Mouse (Mus musculus): ENCODE measurements at regions not wholly inside any gene's neighbourhood (a gene's known extent, or its start where the extent isn't known, plus 50 kb on each side); places are given as distances from the start of the nearest gene placed in this dataset.
A peak's percentile ranks its signal among the peaks of the same experiment; 100 is the strongest.

GRCm38 (mm10) chr3:51050156-51050555, 174.1 kb upstream of the Noct start:
- no peak overlapping the region for H3K4me3 ChIP-seq
- WGBS: 87% methylated on average over 1 of the region's 1 CpGs
- H3K27me3 ChIP-seq: no peaks in the 10 kb centered on the region
- H3K4me1 ChIP-seq (replicated peaks): no peaks in the 10 kb centered on the region
- ATAC-seq (ENCODE audit: low read depth): no peak
- H3K36me3 ChIP-seq: no peaks in the 10 kb centered on the region
- peaks cover 6% of the 10 kb centered on the region; the same call in 1 of the 2 replicates for H3K9me3 ChIP-seq
- no peak overlapping the region for H3K27ac ChIP-seq (replicated peaks)
- H3K4me2 ChIP-seq: no peak overlapping the region
- H3K9ac ChIP-seq: no peak overlapping the region

- Histone ChIP-seq H3K27me3 (no peaks in the 10 kb centered on the region), H3K27ac (replicated peaks) (no peak overlapping the region), H3K4me3 (no peak overlapping the region), H3K9me3 (peaks cover 2% of the 10 kb centered on the region; the same call in 1 of the 2 replicates), H3K36me3 (no peaks in the 10 kb centered on the region), H3K9ac (no peak overlapping the region), H3K4me2 (no peak overlapping the region), H3K4me1 (replicated peaks) (no peaks in the 10 kb centered on the region)
- 71% methylated on average over 8 of the region's 8 CpGs for WGBS
- peak; percentile 53; the same call in 1 of the 2 replicates for ATAC-seq (ENCODE audit: low read depth)
Measured at GRCm38 (mm10) chr3:51055004-51055403, 169.2 kb upstream of the Noct start.

- Histone ChIP-seq H3K27ac (replicated peaks) (no peak overlapping the region), H3K36me3 (no peaks in the 10 kb centered on the region), H3K9me3 (no peaks in the 10 kb centered on the region), H3K4me2 (no peak overlapping the region), H3K27me3 (no peaks in the 10 kb centered on the region), H3K4me3 (no peak overlapping the region), H3K9ac (no peak overlapping the region), H3K4me1 (replicated peaks) (peaks cover 32% of the 10 kb centered on the region)
- ATAC-seq (ENCODE audit: low read depth): no peak
- 65% methylated on average over 4 of the region's 4 CpGs for WGBS
Measured at GRCm38 (mm10) chr3:51064201-51064600, 160.0 kb upstream of the Noct start.

DNA sequence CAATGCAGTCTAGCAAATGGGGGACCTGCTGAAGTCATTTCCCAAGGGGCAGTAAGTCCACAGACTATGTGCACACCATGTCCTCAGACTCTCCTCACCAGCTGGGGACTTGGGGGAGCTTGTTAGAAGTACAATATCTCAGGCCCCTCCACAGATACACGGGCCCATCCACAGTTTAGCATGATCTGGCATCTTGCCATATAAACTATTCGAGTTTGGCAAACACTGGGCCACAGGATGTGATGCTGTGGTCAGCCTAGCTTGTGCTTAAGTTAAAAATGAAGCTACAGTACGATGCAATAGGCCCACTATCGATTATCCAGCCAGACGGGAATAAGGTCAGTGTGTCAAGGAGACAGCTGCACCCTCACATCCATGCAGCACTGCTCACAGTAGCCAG, 157.9 kb upstream of the Noct start:
- 44% methylated on average over 5 of the region's 5 CpGs for WGBS

GRCm38 (mm10) chr3:51072417-51072816, 151.8 kb upstream of the Noct start:
- H3K4me2 ChIP-seq: no peak overlapping the region
- no peaks in the 10 kb centered on the region for H3K27me3 ChIP-seq
- no peaks in the 10 kb centered on the region for H3K9me3 ChIP-seq
- peaks cover 19% of the 10 kb centered on the region for H3K4me1 ChIP-seq (replicated peaks)
- no peak for ATAC-seq (ENCODE audit: low read depth)
- H3K36me3 ChIP-seq: no peaks in the 10 kb centered on the region
- no peak overlapping the region for H3K9ac ChIP-seq
- WGBS: 69% methylated on average over 10 of the region's 10 CpGs
- H3K27ac ChIP-seq (replicated peaks): 0 out of 2 replicates have a peak overlapping the region, but pooled peaks have one; percentile 7
- H3K4me3 ChIP-seq: no peak overlapping the region

More for the DNA sequence above, 157.9 kb upstream of the Noct start:
- Histone ChIP-seq H3K36me3 (no peaks in the 10 kb centered on the region), H3K4me2 (no peak overlapping the region), H3K4me3 (no peak overlapping the region), H3K27me3 (no peaks in the 10 kb centered on the region), H3K27ac (replicated peaks) (no peak overlapping the region), H3K9me3 (no peaks in the 10 kb centered on the region), H3K4me1 (replicated peaks) (peaks cover 32% of the 10 kb centered on the region), H3K9ac (no peak overlapping the region)
- ATAC-seq (ENCODE audit: low read depth): no peak

DNA sequence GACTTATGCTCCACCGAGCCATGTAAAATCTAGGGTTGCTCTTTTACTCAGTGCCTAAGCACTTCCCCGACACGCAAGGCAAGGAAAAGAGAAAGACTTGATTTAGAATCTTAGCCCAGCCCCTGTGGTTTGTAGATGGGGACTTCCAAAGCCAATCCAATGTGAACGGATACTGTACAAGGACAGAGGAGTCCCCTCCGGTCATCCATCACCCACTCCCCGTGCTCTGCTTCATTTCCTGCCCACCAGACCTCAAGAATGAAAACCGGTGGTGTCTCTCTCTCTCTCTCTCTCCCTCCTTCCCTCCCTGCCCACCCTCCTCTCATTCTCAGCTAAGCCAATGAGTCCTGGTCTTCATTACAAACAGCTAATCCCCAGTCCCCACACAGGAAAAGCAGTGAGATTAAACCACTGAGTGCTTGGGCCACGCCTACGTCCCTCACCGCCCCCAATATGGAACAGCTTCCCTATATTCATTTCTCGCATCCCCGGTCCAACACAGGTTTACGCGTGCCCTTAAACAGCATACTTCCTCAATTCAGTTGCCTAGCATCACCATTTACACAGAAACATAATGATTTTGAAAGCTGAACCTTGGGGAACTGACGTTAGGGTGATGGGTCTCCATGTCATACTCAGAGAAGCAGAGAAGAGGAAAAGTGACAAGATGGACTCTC, 151.1 kb upstream of the Noct start:
- Histone ChIP-seq H3K9ac (no peak overlapping the region), H3K27ac (replicated peaks) (0 out of 2 replicates have a peak overlapping the region, but pooled peaks have one; percentile 25), H3K4me2 (no peak overlapping the region), H3K36me3 (no peaks in the 10 kb centered on the region), H3K27me3 (no peaks in the 10 kb centered on the region), H3K4me3 (no peak overlapping the region), H3K4me1 (replicated peaks) (peaks cover 23% of the 10 kb centered on the region), H3K9me3 (no peaks in the 10 kb centered on the region)
- 76% methylated on average over 15 of the region's 15 CpGs for WGBS
- ATAC-seq (ENCODE audit: low read depth): no peak

GRCm38 (mm10) chr3:51073743-51074319, 150.4 kb upstream of the Noct start:
- no peak for ATAC-seq (ENCODE audit: low read depth)

GRCm38 (mm10) chr3:51075219-51075920, 148.9 kb upstream of the Noct start:
- 55% methylated on average over 10 of the region's 10 CpGs for WGBS
- peak; percentile 51; the same call in 1 of the 2 replicates for ATAC-seq (ENCODE audit: low read depth)
- no peaks in the 10 kb centered on the region for H3K27me3 ChIP-seq
- H3K36me3 ChIP-seq: no peaks in the 10 kb centered on the region
- peaks cover 32% of the 10 kb centered on the region for H3K4me1 ChIP-seq (replicated peaks)
- no peak overlapping the region for H3K9ac ChIP-seq
- peak overlapping the region; percentile 69 for H3K27ac ChIP-seq (replicated peaks)
- H3K4me2 ChIP-seq: no peak overlapping the region
- H3K4me3 ChIP-seq: no peak overlapping the region
- no peaks in the 10 kb centered on the region for H3K9me3 ChIP-seq

More at GRCm38 (mm10) chr3:51073743-51074319, 150.4 kb upstream of the Noct start:
- Histone ChIP-seq H3K4me1 (replicated peaks) (peaks cover 28% of the 10 kb centered on the region), H3K27ac (replicated peaks) (0 out of 2 replicates have a peak overlapping the region, but pooled peaks have one; percentile 25), H3K27me3 (no peaks in the 10 kb centered on the region), H3K36me3 (no peaks in the 10 kb centered on the region), H3K9ac (no peak overlapping the region), H3K9me3 (no peaks in the 10 kb centered on the region), H3K4me3 (no peak overlapping the region), H3K4me2 (no peak overlapping the region)
- 77% methylated on average over 7 of the region's 7 CpGs for WGBS

GRCm38 (mm10) chr3:51078459-51078858, 145.8 kb upstream of the Noct start:
- Histone ChIP-seq H3K36me3 (no peaks in the 10 kb centered on the region), H3K9me3 (no peaks in the 10 kb centered on the region), H3K27me3 (no peaks in the 10 kb centered on the region), H3K4me2 (no peak overlapping the region), H3K4me3 (no peak overlapping the region), H3K9ac (no peak overlapping the region), H3K4me1 (replicated peaks) (peaks cover 39% of the 10 kb centered on the region), H3K27ac (replicated peaks) (no peak overlapping the region)
- no peak for ATAC-seq (ENCODE audit: low read depth)
- WGBS: 48% methylated on average over 4 of the region's 4 CpGs

DNA sequence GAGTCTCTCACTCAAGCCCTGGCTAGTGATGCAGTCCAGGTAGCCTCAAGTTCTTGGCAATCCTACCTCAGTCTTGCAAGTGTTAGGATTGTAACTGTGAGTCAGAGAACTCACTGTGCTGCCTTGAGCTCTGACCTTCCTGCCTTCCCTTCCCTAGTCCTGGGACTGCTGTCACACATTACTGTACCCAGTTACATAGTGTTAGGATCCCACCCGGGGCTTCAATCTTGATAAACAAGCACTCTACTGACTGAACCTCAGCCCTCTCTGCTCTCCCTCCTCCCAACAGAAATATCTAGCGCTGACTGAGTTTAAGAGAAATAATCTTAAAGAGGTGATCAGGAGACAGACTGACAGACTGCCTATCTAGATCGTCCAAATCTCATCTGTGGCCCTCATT, 143.8 kb upstream of the Noct start:
- Histone ChIP-seq H3K36me3 (no peaks in the 10 kb centered on the region), H3K4me2 (no peak overlapping the region), H3K4me1 (replicated peaks) (peaks cover 36% of the 10 kb centered on the region), H3K4me3 (no peak overlapping the region), H3K9ac (no peak overlapping the region), H3K27ac (replicated peaks) (no peak overlapping the region), H3K9me3 (no peaks in the 10 kb centered on the region), H3K27me3 (no peaks in the 10 kb centered on the region)
- no peak for ATAC-seq (ENCODE audit: low read depth)
- WGBS: 79% methylated on average over 3 of the region's 3 CpGs

GRCm38 (mm10) chr3:51080855-51081254, 143.4 kb upstream of the Noct start:
- no peak for ATAC-seq (ENCODE audit: low read depth)
- Histone ChIP-seq H3K9ac (no peak overlapping the region), H3K9me3 (no peaks in the 10 kb centered on the region), H3K4me3 (no peak overlapping the region), H3K4me1 (replicated peaks) (peaks cover 36% of the 10 kb centered on the region), H3K4me2 (no peak overlapping the region), H3K27ac (replicated peaks) (peak overlapping the region; percentile 5; the same call in 1 of the 2 replicates), H3K27me3 (no peaks in the 10 kb centered on the region), H3K36me3 (no peaks in the 10 kb centered on the region)
- WGBS: 53% methylated on average over 7 of the region's 7 CpGs
